Mouse (Mus musculus): Measurements from ENCODE around the gene Timm8a1.

Timm8a1 gene

DNA sequence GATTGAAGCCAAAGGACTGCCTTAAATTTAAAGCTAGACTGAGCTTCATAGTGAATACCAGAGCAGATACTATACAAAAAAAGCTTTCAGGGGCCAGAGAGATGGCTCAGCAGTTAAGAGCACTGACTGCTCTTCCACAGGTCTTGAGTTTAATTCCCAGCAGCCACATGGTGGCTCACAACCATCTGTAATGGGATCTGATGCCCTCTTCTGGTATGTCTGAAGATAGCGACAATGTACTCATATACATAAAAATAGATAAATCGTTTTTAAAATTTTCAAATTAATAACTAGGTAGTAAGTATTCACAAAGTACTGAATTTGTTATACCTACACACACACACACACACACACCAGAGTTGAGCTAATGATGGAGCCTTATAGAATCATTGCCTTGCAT lies 8.3 kb downstream of the Timm8a1 start:
- no peak for DNase-seq (ENCODE audit: low read depth in 1 of 2, low spot score in 2 of 2)

DNA sequence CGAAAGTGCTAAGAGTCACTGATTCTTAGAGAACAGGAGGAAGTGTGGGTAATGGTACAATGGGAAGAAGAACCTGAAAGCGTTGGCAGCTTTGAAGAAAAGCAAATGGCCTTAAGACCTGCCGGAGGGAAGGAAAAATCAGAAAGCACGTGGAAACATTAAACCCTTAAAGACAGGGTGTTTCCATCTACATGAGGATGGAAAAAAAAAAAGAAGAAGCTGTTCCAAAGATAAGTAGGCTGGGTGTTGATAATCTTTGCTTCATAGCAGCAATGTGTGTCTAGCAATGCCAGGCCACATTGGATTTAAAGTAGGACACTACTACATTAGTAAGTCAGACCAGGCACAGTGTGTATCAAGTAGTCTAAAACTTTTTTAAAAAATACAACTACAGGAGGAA lies 16.4 kb downstream of the Timm8a1 start:
- no peak for DNase-seq (ENCODE audit: low read depth in 1 of 2, low spot score in 2 of 2)

DNA sequence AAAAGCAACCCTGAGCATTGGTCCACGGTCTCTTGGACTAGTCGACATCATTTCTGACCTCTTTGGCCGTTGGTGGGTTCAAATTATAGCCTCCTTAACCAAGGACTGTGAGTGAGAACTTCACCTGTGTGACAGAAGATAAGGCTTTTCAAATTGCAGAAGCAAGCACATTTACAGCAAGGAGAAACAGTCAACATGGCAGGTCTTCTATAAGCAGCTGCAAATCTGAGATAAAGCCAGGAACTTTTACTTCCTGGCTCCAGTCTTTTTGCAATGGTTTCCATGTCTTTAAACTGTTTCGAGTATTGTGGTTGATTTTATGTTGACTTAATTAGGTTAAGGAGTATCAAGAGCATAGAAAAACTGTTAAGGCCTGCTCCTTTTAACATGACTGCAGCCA lies 17.9 kb downstream of the Timm8a1 start:
- DNase-seq (ENCODE audit: low read depth in 1 of 2, low spot score in 2 of 2): no peak

DNA sequence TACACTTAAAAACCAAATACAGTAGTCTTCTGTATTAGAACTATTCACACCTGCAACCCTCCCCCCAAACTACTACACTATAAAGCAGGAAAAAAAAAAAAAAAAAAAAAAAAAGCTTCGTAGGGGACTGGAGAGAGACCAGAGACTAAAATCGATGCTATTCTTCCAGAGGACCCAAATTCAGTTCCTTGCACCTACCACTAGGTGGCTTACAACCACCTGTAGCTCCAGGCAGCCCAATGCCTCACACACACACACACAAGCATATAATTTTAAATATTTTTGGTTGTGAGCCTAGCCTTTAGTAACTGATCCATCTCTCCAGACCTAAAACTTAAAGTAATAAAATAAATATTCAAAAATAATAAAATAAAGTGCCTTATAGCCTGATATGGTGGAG lies 32.2 kb downstream of the Timm8a1 start:
- DNase-seq (ENCODE audit: low read depth in 1 of 2, low spot score in 2 of 2): no peak

DNA sequence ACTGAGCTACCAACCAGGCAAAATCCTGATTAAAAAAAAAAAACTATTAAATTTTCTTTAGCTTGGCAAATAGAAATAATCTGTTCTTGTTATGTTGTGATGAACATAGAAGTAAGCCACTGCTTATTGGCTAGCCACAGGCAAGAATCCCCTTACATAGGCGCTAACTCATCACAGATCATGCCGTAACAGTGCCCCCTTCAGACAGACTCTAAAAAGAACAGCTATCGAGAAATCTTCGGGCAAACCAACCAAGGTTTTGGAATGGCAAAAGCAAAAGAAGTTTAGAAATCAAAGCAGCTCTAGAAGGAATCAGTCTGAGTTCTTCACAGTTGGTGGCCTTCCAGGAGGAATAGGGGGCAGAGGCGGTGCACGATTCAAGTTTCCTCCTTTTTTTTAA lies 33.7 kb downstream of the Timm8a1 start:
- DNase-seq (ENCODE audit: low read depth in 1 of 2, low spot score in 2 of 2): no peak

DNA sequence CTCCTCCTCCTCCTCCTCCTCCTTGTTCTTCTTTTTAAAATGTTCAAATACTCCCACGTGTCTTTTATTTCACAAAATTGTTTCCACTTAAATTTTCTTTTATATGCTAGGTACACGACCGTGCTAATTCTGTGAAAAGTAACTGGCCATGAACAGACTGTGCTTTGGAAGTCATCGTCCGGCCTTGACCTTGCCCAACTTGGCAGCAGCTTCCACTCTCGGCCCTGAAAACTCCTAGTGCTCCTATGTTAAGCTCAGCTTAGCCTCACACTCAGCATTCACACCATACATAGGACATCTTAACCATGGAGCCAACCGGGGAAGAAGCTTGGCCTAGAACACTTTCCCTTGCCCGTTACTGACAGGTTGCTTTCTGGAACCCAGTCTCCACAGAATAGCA lies 41.0 kb downstream of the Timm8a1 start:
- no peak for DNase-seq (ENCODE audit: low read depth in 1 of 2, low spot score in 2 of 2)
